Mouse (Mus musculus) Patski (cell line): ENCODE measurements around the gene Dars. TPM values are rescaled to one million over a fixed set of nuclear protein-coding genes. Genes with fewer than 3 reads are reported as not detected.

Experiments used
- ATAC-seq: fragments of 100-300 bp; one replicate; pipeline ENCODE4 v1.8.0; 2021
- CTCF ChIA-PET: fragments of 350-600 bp; sonication (Branson Sonifier 250); formaldehyde crosslinking; loops from one replicate; lab custom pipeline; 2022; ENCODE audit warnings: inconsistent platforms; lab: Charles Lee
- POLR2A ChIA-PET: fragments of 350-600 bp; sonication (Branson Sonifier 250); formaldehyde crosslinking; loops from one replicate; lab custom pipeline; 2022; ENCODE audit warnings: antibody characterized with exemption, inconsistent platforms; lab: Charles Lee
- DNase-seq: peaks from one replicate; pipeline ENCODE4 v3.0.0-alpha.2; 2011; ENCODE audit warnings: low read depth, low spot score
- H3K27me3 ChIP-seq: fragments of 371-371 bp; one replicate; pipeline ENCODE4 v1.5.1; 2021
- CTCF ChIP-seq: fragments of 100-300 bp; IDR thresholded peaks from one replicate; pipeline ENCODE4 v1.5.1; 2021
- in situ Hi-C: fragments of 300-500 bp; cut with MboI; formaldehyde crosslinking; loops from 3 replicates; pipeline ENCODE4 v1.11.1; 2018; ENCODE audit warnings: low pct_unique_long_range_greater_than_20kb, mixed read lengths
- polyA plus RNA-seq: library from polyadenylated mRNA; unstranded; gene quantifications from one replicate; pipeline ENCODE4 v1.2.3, GENCODE M21; 2021

Dars gene
- polyA plus RNA-seq, 1 experiment from 2014 or later, result 107 TPM

DNA sequence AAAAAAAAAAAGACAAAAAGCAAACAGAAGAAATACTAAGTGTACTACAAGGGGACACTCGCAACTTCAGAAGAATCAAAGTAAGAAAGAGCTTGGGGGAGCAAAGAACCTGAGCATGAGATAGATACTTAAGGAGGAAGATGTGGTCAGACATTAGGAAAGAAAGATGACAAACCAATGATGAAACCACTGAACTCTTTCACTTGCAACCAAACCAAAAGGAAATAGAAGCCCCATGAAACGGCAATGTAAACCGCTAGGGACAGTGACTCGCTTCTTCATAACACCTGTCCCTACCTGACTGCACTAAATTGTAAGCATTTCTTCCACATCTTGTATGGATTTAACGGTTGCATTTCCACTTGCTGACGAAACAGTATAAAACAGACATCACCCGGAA lies 30.7 kb downstream of the Dars start:
- TF ChIP-seq CTCF, result no peak
- in situ Hi-C loops, result no loop called here
- ChIA-PET CTCF (interaction anchor here (1.3 kb wide), 1 partner anchor 11 kb away, joined by 4 read pairs; no protein-coding TSS in a partner anchor), POLR2A (interaction anchor here (0.7 kb wide), 1 partner anchor 142 kb away, joined by 3 read pairs; no protein-coding TSS in a partner anchor)
- DNase-seq (no peak), ATAC-seq (no peak)
- H3K27me3 ChIP-seq, result no peaks in the 10 kb centered on the region

GRCm38 (mm10) chr1:128376841-128377240 lies 40.3 kb downstream of the Dars start:
- ChIA-PET CTCF (no interaction called here), POLR2A (no interaction called here)
- ATAC-seq, result no peak
- TF ChIP-seq CTCF, result no peak
- H3K27me3 ChIP-seq, result no peaks in the 10 kb centered on the region
- in situ Hi-C loops, result loop anchor here (5.0 kb wide), 1 partner anchor 210 kb away; no protein-coding TSS in a partner anchor
- DNase-seq, result no peak

GRCm38 (mm10) chr1:128372143-128372860 lies 44.9 kb downstream of the Dars start:
- no peak for ATAC-seq
- DNase-seq, result no peak
- in situ Hi-C loops, result no loop called here
- ChIA-PET POLR2A (no interaction called here), CTCF (interaction anchor here (1.2 to 1.8 kb wide), 4 partner anchors 9 to 449 kb away, joined by 3 to 5 read pairs (median 4); no protein-coding TSS in a partner anchor)
- H3K27me3 ChIP-seq, result no peaks in the 10 kb centered on the region
- peak; percentile 54 for TF ChIP-seq CTCF

GRCm38 (mm10) chr1:128368732-128369441 lies 48.3 kb downstream of the Dars start:
- DNase-seq (no peak), ATAC-seq (no peak)
- in situ Hi-C loops, result loop anchor here (5.0 kb wide), 1 partner anchor 458 kb away; no protein-coding TSS in a partner anchor
- POLR2A ChIA-PET, result no interaction called here
- CTCF ChIA-PET, result interaction anchor here (0.6 to 2.8 kb wide), 6 partner anchors 9 to 456 kb away, joined by 3 to 15 read pairs (median 4); partner anchors contain the start of gene Mcm6
- peak; percentile 77 for TF ChIP-seq CTCF
- no peaks in the 10 kb centered on the region for H3K27me3 ChIP-seq

DNA sequence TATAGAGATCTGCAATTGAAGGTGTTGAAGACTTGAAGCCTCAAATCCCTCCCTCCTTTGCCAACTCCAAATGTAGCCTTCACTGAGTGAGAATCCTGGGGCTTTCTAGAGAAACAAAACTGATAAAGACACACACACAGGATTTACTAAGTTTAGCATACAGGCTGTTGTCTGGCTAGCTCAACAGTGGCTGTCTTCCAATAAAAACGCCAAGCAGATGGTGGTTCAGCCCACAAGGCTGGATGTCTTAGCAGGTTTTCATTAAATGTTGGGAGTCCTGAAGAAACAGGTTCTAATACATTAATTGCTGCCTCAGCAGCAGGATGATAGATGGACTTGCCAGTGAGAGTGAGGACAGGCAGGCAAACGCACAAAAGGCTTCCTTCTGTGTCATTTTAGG lies 56.6 kb downstream of the Dars start:
- DNase-seq (no peak), ATAC-seq (no peak)
- in situ Hi-C loops, result no loop called here
- ChIA-PET POLR2A (interaction anchor here (1.5 kb wide), 1 partner anchor 8 kb away, joined by 4 read pairs; no protein-coding TSS in a partner anchor), CTCF (interaction anchor here (1.8 to 2.3 kb wide), 2 partner anchors 8 to 34 kb away, joined by 3 to 15 read pairs; no protein-coding TSS in a partner anchor)
- H3K27me3 ChIP-seq, result no peaks in the 10 kb centered on the region
- TF ChIP-seq CTCF, result no peak

GRCm38 (mm10) chr1:128359554-128360376 lies 57.4 kb downstream of the Dars start, which contains the start of gene Mcm6:
TSS of gene Mcm6 (minus strand) at chr1:128359664.
- TF ChIP-seq CTCF, result no peak
- in situ Hi-C loops, result no loop called here
- ChIA-PET POLR2A (interaction anchor here (0.7 kb wide), 1 partner anchor 47 kb away, joined by 5 read pairs; no protein-coding TSS in a partner anchor), CTCF (interaction anchor here (1.4 to 2.3 kb wide), 4 partner anchors 9 to 102 kb away, joined by 3 to 15 read pairs (median 4); no protein-coding TSS in a partner anchor)
- H3K27me3 ChIP-seq, result no peaks in the 10 kb centered on the region
- peak; percentile 96 for ATAC-seq
- peak; percentile 50 for DNase-seq

- CTCF ChIA-PET, result interaction anchor here (1.4 to 2.3 kb wide), 5 partner anchors 9 to 102 kb away, joined by 3 to 15 read pairs (median 3); no protein-coding TSS in a partner anchor
- in situ Hi-C loops, result no loop called here
- ATAC-seq, result peak; percentile 64
- no peak for TF ChIP-seq CTCF
- no peak for DNase-seq
- POLR2A ChIA-PET, result interaction anchor here (0.7 kb wide), 1 partner anchor 47 kb away, joined by 5 read pairs; no protein-coding TSS in a partner anchor
- no peaks in the 10 kb centered on the region for H3K27me3 ChIP-seq
Observed at GRCm38 (mm10) chr1:128358916-128359553, 58.1 kb downstream of the Dars start.

- H3K27me3 ChIP-seq, result no peaks in the 10 kb centered on the region
- POLR2A ChIA-PET, result no interaction called here
- TF ChIP-seq CTCF, result no peak
- CTCF ChIA-PET, result interaction anchor here (1.4 to 2.3 kb wide), 3 partner anchors 10 to 101 kb away, joined by 3 to 5 read pairs (median 3); no protein-coding TSS in a partner anchor
- ATAC-seq, result no peak
- DNase-seq, result no peak
- in situ Hi-C loops, result no loop called here
Observed at GRCm38 (mm10) chr1:128358276-128358675, 58.9 kb downstream of the Dars start.

DNA sequence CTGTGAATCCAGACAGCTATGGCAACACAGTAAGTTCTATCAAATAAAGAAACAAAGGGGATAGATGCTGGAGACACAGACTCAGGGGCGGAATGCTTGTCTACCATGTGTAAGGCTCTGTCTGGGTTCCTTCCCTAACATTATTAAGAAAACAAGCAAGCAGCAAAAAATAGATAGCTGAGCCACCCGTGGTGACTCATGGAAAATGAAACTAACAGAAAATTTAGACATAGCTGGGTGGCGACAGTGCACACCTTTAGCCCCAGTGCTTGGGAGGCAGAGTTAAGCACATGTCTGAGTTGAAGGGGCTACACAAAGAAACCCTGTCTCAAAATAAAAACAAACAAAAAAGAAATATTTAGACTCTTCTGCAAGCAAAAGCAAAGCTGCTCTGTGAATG lies 59.7 kb downstream of the Dars start:
- TF ChIP-seq CTCF, result no peak
- CTCF ChIA-PET, result interaction anchor here (0.6 to 2.3 kb wide), 3 partner anchors 9 to 177 kb away, joined by 3 to 5 read pairs (median 3); no protein-coding TSS in a partner anchor
- no peaks in the 10 kb centered on the region for H3K27me3 ChIP-seq
- ATAC-seq, result no peak
- in situ Hi-C loops, result no loop called here
- POLR2A ChIA-PET, result no interaction called here
- no peak for DNase-seq
